ENCODE assay signal across 19 mouse cellular contexts in genomic region chr12:72688281-72688680, GRCm38 (mm10). TPM values are rescaled to one million over a fixed set of nuclear protein-coding genes. Genes with fewer than 3 reads are reported as not detected.
"Had no signal": no experiment of that assay in that cellular context is flagged by ENCODE, and none has a peak within 500 bp of the region (broad histone marks: within the 10 kb centered on the region; RNA-seq: fewer than 3 reads in every experiment).

No protein-coding gene starts in this region.

RNA-seq across cellular contexts. Expression of gene Gm4756, which starts 38.8 kb away (rescaled TPM):
- total RNA-seq: layer of hippocampus, adult 8-10 months; layer of hippocampus, postnatal 10 days; layer of hippocampus, postnatal 36 days; left cerebral cortex, adult 2 months; left cerebral cortex, postnatal 10 days; left cerebral cortex, postnatal 36 days; megakaryocyte progenitor cell, adult 5-6 weeks; megakaryocyte-erythroid progenitor cell, adult 5-6 weeks; monocyte, adult 5-6 weeks had no signal
- polyA plus RNA-seq: kidney, embryonic 15.5 days; limb, embryonic 11.5 days; limb, embryonic 14.5 days; lung, embryonic 16.5 days; midbrain, embryonic 13.5 days; midbrain, embryonic 16.5 days; neural tube, embryonic 11.5 days; neural tube, embryonic 14.5 days; stomach, embryonic 15.5 days; thymus, postnatal 0 days had no signal
